Mouse (Mus musculus) heart, embryonic 15.5 days (tissue): Measurements from ENCODE around the gene Cd300lf. TPM values are rescaled to one million over a fixed set of nuclear protein-coding genes. Genes with fewer than 3 reads are reported as not detected.
A peak's percentile ranks its signal among the peaks of the same experiment; 100 is the strongest.

Experiments used
- ATAC-seq: fragments of 200-750 bp; cut with Nextera tagmentation; replicated peaks from 2 replicates; pipeline ENCODE4 v1.8.0; 2017; ENCODE audit warnings: low read depth, moderate TSS enrichment; ENCODE audit not compliant: insufficient number of reproducible peaks, insufficient read depth, low FRiP score
- H3K27ac ChIP-seq: fragments of 300-500 bp; sonication (generic); 2 replicates; pipeline ENCODE4 v1.5.1; 2015; ENCODE audit warnings: mild to moderate bottlenecking, inconsistent platforms
- H3K27me3 ChIP-seq: fragments of 300-500 bp; sonication (generic); 2 replicates; pipeline ENCODE4 v1.6.1; 2015; ENCODE audit warnings: inconsistent platforms
- H3K36me3 ChIP-seq: fragments of 300-500 bp; sonication (generic); 2 replicates; pipeline ENCODE4 v1.6.1; 2015; ENCODE audit warnings: mild to moderate bottlenecking, inconsistent platforms
- H3K4me1 ChIP-seq: fragments of 300-500 bp; sonication (generic); replicated peaks from 2 replicates; pipeline ENCODE4 v1.6.1; 2015; ENCODE audit warnings: inconsistent platforms
- H3K4me2 ChIP-seq: fragments of 300-500 bp; sonication (generic); 2 replicates; pipeline ENCODE4 v1.6.1; 2015; ENCODE audit warnings: inconsistent platforms, mild to moderate bottlenecking, moderate library complexity
- H3K4me3 ChIP-seq: fragments of 300-500 bp; sonication (generic); 2 replicates; pipeline ENCODE4 v1.5.1; 2015; ENCODE audit warnings: mild to moderate bottlenecking, inconsistent platforms
- H3K9ac ChIP-seq: fragments of 300-500 bp; sonication (generic); 2 replicates; pipeline ENCODE4 v1.6.1; 2015; ENCODE audit warnings: mild to moderate bottlenecking, inconsistent platforms
- H3K9me3 ChIP-seq: fragments of 300-500 bp; sonication (generic); replicated peaks from 2 replicates; pipeline ENCODE4 v1.6.1; 2016; ENCODE audit warnings: inconsistent platforms
- WGBS: fragments of 180-500 bp; shearing (Covaris S2); methylation state at CpG from one replicate; pipeline ENCODE4 v1.1.7; 2015; ENCODE audit warnings: mixed read lengths; 5-methylcytosine and 5-hydroxymethylcytosine counted together
- polyA plus RNA-seq: library from polyadenylated mRNA; unstranded; fragments of >200 nt; fragmentation: Nextera tagmentation; extraction: Ambion mirVana; gene quantifications from 2 replicates; pipeline ENCODE4 v1.2.1, GENCODE M21; 2015

Gene Cd300lf
- polyA plus RNA-seq, 1 experiment from 2014 or later, result 0.37 TPM

DNA sequence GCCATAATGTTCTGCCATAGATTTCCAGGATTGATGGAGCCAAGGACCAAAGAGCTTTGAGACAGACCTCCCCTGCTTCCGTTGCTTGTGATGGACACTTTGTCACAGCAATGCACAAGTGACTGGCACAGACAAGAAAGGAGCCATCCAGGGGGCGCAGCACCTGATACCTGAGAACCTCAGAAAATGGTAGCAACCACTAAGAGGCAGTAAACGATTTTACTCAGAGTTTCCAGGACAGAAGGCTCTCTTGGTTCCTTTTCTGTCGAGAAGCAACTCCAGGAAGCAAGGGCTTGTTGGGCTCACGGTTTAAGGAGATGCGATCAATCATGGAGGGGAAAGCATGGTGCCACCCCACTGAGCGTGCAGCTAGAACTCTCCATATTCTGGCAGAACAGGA is 47.6 kb downstream of the Cd300lf start:
- H3K4me3 ChIP-seq, result no peak overlapping the region
- no peak for ATAC-seq
- no peaks in the 10 kb centered on the region for H3K9me3 ChIP-seq
- H3K27ac ChIP-seq, result no peak overlapping the region
- no peaks in the 10 kb centered on the region for H3K36me3 ChIP-seq
- H3K4me2 ChIP-seq, result no peak overlapping the region
- H3K4me1 ChIP-seq, result no peaks in the 10 kb centered on the region
- H3K27me3 ChIP-seq, result peaks cover 57% of the 10 kb centered on the region
- 53% methylated on average over 7 of the region's 7 CpGs for WGBS
- H3K9ac ChIP-seq, result no peak overlapping the region

- Histone ChIP-seq H3K4me2 (no peak overlapping the region), H3K4me1 (no peaks in the 10 kb centered on the region), H3K9ac (no peak overlapping the region), H3K4me3 (no peak overlapping the region), H3K27me3 (peaks cover 46% of the 10 kb centered on the region), H3K36me3 (no peaks in the 10 kb centered on the region), H3K27ac (no peak overlapping the region), H3K9me3 (no peaks in the 10 kb centered on the region)
- 73% methylated on average over 8 of the region's 8 CpGs for WGBS
- ATAC-seq, result no peak
These were observed 48.7 kb downstream of the Cd300lf start for GRCm38 (mm10) chr11:115085064-115085463.

DNA sequence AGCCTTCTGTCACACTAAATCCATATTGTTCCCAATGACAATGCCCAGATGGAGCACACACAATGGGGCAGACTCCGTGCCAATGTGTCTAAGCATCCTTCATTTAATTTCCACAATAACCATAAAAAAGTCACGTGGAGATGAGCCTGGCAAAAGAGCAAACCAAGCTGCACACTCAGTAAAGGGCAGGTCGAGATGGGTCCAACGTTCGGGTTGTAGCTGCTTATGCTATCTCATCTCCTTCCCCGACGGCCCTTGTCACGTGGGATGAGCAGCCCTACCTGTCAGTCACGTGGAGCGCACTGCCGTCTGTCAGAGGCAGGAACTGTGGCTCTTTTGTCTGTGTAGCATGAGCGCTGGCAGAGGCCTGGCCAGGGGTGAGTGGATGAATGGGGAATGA is 49.2 kb downstream of the Cd300lf start:
- ATAC-seq, result no peak
- Histone ChIP-seq H3K36me3 (no peaks in the 10 kb centered on the region), H3K4me1 (no peaks in the 10 kb centered on the region), H3K9me3 (no peaks in the 10 kb centered on the region), H3K4me3 (no peak overlapping the region), H3K27me3 (peaks cover 43% of the 10 kb centered on the region), H3K4me2 (no peak overlapping the region), H3K9ac (no peak overlapping the region), H3K27ac (no peak overlapping the region)
- WGBS, result 41% methylated on average over 12 of the region's 12 CpGs

- Histone ChIP-seq H3K4me2 (no peak overlapping the region), H3K9me3 (no peaks in the 10 kb centered on the region), H3K4me3 (no peak overlapping the region), H3K4me1 (no peaks in the 10 kb centered on the region), H3K27me3 (peaks cover 43% of the 10 kb centered on the region), H3K9ac (no peak overlapping the region), H3K27ac (no peak overlapping the region), H3K36me3 (no peaks in the 10 kb centered on the region)
- ATAC-seq, result 0 out of 2 replicates have a peak, but pooled peaks have one; percentile 35
- 37% methylated on average over 18 of the region's 18 CpGs for WGBS
These were observed 50.2 kb downstream of the Cd300lf start for GRCm38 (mm10) chr11:115083376-115084139.

GRCm38 (mm10) chr11:115082196-115082595 is 51.6 kb downstream of the Cd300lf start:
- no peak for ATAC-seq
- H3K27ac ChIP-seq, result no peak overlapping the region
- H3K9me3 ChIP-seq, result no peaks in the 10 kb centered on the region
- no peaks in the 10 kb centered on the region for H3K4me1 ChIP-seq
- H3K9ac ChIP-seq, result no peak overlapping the region
- no peak overlapping the region for H3K4me2 ChIP-seq
- 67% methylated on average over 6 of the region's 6 CpGs for WGBS
- no peak overlapping the region for H3K4me3 ChIP-seq
- H3K27me3 ChIP-seq, result peaks cover 43% of the 10 kb centered on the region
- no peaks in the 10 kb centered on the region for H3K36me3 ChIP-seq

DNA sequence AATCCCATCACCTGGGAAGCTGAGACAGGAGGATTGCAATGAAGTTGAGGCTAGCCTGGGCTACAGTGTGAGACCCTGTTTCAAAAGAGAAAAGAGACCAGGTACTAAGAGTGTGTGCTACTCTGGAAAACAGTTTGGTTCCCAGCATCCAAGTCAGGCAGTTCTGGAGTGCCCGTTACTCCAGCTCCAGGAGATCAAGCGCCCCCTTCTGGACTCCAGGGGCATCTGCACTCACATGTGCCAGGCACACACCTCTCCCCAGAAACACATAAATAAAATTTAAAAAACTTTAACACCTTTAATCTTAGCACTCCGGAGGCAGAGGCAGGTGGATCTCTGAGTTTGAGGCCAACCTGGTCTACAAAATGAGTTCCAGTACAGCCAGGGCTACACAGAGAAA is 52.4 kb downstream of the Cd300lf start:
- Histone ChIP-seq H3K4me1 (no peaks in the 10 kb centered on the region), H3K4me3 (no peak overlapping the region), H3K27ac (no peak overlapping the region), H3K4me2 (no peak overlapping the region), H3K36me3 (no peaks in the 10 kb centered on the region), H3K27me3 (peaks cover 35% of the 10 kb centered on the region), H3K9me3 (no peaks in the 10 kb centered on the region), H3K9ac (no peak overlapping the region)
- 59% methylated on average over 3 of the region's 3 CpGs for WGBS
- no peak for ATAC-seq

GRCm38 (mm10) chr11:115080886-115081285 is 52.9 kb downstream of the Cd300lf start:
- Histone ChIP-seq H3K27ac (no peak overlapping the region), H3K27me3 (peaks cover 30% of the 10 kb centered on the region), H3K4me3 (no peak overlapping the region), H3K9ac (no peak overlapping the region), H3K4me2 (no peak overlapping the region), H3K36me3 (no peaks in the 10 kb centered on the region), H3K9me3 (no peaks in the 10 kb centered on the region), H3K4me1 (no peaks in the 10 kb centered on the region)
- ATAC-seq, result no peak
- 37% methylated on average over 13 of the region's 13 CpGs for WGBS

DNA sequence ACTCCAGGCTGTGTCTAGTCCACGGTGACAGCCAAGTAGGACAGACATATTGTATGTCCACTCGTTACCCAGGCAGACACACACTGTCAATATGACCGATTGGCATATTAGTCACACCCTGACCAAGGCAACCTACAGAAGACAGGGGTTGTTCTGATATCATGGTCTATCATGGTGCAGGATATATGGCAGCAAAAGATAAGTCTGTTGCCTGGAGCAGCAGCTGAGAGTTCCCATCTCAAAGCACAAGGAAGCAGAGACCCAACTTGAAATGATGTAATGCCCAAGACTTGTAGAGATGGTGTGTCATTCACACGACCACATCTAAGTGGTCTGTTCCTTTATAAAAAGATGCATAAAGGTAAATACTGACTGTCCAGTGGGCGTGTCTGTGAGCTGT is 55.1 kb downstream of the Cd300lf start:
- H3K9me3 ChIP-seq, result no peaks in the 10 kb centered on the region
- no peak for ATAC-seq

DNA sequence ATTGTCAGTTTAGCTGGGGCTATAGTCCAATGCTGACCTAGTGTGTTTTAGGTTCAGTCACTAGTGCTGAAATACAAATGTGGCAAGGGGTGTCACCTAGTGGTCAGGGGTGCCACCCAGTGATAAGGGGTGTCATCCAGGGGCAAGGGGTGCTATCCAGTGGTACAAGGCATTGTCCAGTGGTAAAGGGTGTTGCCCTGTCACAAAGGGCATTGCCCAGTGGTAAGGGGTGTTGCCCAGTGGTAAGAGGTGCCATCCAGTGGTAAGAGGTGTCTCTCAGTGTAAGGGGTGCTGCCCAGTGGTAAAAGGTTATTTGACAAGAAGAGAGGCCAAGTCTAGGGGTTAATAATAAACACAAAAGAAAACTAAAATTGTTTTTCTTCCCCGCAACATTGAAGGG is 56.4 kb downstream of the Cd300lf start:
- 80% methylated on average over 1 of the region's 1 CpGs for WGBS
- Histone ChIP-seq H3K36me3 (no peaks in the 10 kb centered on the region), H3K4me2 (no peak overlapping the region), H3K4me3 (no peak overlapping the region), H3K4me1 (no peaks in the 10 kb centered on the region), H3K27ac (no peak overlapping the region), H3K9ac (no peak overlapping the region), H3K27me3 (peaks cover 6% of the 10 kb centered on the region; the same call in 1 of the 2 replicates), H3K9me3 (no peaks in the 10 kb centered on the region)
- no peak for ATAC-seq

More for the DNA sequence above, 55.1 kb downstream of the Cd300lf start:
- Histone ChIP-seq H3K36me3 (no peaks in the 10 kb centered on the region), H3K27me3 (peaks cover 9% of the 10 kb centered on the region), H3K9ac (no peak overlapping the region), H3K27ac (no peak overlapping the region), H3K4me1 (no peaks in the 10 kb centered on the region), H3K4me3 (no peak overlapping the region), H3K4me2 (no peak overlapping the region)
- WGBS, result 75% methylated on average over 5 of the region's 5 CpGs

DNA sequence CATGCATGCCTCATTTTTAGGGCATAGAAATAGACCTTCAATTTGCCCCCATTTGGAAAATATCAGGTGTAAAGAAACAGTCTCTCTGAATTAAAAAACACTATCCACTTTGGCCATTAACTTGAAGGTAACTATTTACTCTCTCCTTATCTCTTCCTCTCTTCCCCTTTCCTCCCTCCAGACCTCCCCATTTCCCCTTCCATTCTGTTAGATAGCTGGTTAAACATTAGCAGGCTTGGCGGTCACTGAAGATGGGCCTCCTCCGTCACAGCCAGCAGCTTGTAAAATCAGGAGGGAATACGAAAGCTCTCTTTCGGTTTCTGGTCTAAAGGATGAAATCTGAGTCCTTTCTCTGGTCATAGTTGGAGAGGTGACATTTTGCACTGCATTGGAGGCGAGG is 57.9 kb downstream of the Cd300lf start:
- no peaks in the 10 kb centered on the region for H3K36me3 ChIP-seq
- H3K4me2 ChIP-seq, result no peak overlapping the region
- no peaks in the 10 kb centered on the region for H3K9me3 ChIP-seq
- 46% methylated on average over 5 of the region's 5 CpGs for WGBS
- ATAC-seq, result no peak
- no peak overlapping the region for H3K4me3 ChIP-seq
- 0 out of 2 replicates have a peak, but pooled peaks cover 4% of the 10 kb centered on the region for H3K4me1 ChIP-seq
- H3K27me3 ChIP-seq, result no peaks in the 10 kb centered on the region; the same call in 1 of the 2 replicates
- no peak overlapping the region for H3K27ac ChIP-seq
- no peak overlapping the region for H3K9ac ChIP-seq

DNA sequence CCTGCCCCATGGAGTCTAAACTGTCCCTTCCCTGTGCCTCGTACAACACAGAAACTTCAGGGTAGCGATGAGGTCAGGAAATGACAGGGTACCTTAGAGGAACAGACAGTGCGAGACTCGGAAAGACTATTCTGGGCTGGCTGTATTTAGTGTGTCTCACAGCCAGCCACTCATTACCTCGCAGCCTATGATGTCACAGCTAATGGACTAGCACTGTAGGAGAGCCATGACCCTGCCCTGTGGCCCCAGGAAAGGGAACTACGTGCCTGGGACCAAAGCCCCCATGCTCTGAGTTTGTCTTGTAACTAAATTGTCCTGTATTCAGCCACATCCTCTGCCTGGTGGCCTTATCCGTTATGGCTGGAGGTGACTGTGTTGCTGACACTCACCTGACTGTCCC is 58.4 kb downstream of the Cd300lf start:
- Histone ChIP-seq H3K4me2 (no peak overlapping the region), H3K9ac (no peak overlapping the region), H3K4me3 (no peak overlapping the region), H3K4me1 (0 out of 2 replicates have a peak, but pooled peaks cover 4% of the 10 kb centered on the region), H3K9me3 (no peaks in the 10 kb centered on the region), H3K27ac (no peak overlapping the region), H3K36me3 (no peaks in the 10 kb centered on the region), H3K27me3 (no peaks in the 10 kb centered on the region; the same call in 1 of the 2 replicates)
- ATAC-seq, result no peak
- 50% methylated on average over 7 of the region's 7 CpGs for WGBS

DNA sequence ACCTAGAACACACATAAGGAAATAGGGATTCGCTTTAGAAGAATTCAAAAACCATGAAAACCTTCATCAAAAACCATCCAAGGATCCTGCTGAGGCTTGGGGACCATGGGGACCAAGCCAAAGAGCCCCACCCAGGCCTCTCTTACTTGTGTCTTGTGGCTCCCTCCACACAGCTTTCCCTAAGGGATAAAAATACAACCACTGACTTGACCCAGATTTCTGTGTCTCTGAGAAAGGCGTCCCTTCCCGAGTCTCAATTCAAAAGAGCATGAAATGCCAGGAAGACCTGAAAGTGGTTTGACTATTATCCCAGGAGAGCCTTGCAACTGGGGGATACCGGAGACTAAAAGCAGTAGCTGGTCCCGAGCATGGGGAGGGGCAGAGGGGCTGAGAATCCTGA is 60.8 kb downstream of the Cd300lf start:
- no peaks in the 10 kb centered on the region; the same call in 1 of the 2 replicates for H3K27me3 ChIP-seq
- no peak for ATAC-seq
- H3K9ac ChIP-seq, result no peak overlapping the region
- no peak overlapping the region for H3K27ac ChIP-seq
- no peaks in the 10 kb centered on the region for H3K36me3 ChIP-seq
- 66% methylated on average over 5 of the region's 5 CpGs for WGBS
- H3K9me3 ChIP-seq, result no peaks in the 10 kb centered on the region
- H3K4me1 ChIP-seq, result 0 out of 2 replicates have a peak, but pooled peaks cover 4% of the 10 kb centered on the region
- H3K4me3 ChIP-seq, result no peak overlapping the region
- no peak overlapping the region for H3K4me2 ChIP-seq
